Mouse (Mus musculus) lung, postnatal 25 days (tissue): Measurements from ENCODE around the gene Itpkb.

Experiments used
- DNase-seq: peaks from one replicate; pipeline ENCODE4 v3.0.0; 2022; ENCODE audit warnings: low spot score

The Itpkb gene

GRCm38 (mm10) chr1:180314641-180315040, 15.6 kb upstream of the Itpkb start:
- DNase-seq, result no peak

GRCm38 (mm10) chr1:180315127-180315526, 15.2 kb upstream of the Itpkb start:
- DNase-seq, result no peak

GRCm38 (mm10) chr1:180317450-180317849, 12.8 kb upstream of the Itpkb start:
- no peak for DNase-seq

DNA sequence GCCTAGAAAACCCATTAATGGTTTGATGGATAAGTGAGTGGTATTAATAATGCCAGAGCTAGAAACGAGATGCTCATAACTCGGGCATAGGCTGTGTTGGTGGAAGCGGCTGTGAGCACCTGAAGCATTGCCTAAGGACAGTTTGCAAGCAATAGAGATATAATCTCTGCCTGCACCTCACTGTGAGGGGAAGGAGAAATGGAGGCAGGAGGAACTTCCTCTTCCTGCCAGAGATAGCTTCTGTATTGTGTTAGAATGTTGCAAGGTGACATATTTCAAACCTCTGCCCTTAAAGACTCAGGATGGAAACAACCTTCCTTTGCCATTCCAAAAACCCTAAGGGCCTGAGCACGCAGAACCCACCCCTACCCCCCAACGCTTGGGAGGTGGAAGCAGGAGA, 11.9 kb upstream of the Itpkb start:
- no peak for DNase-seq

- no peak for DNase-seq
Observed at GRCm38 (mm10) chr1:180319895-180320294, 10.4 kb upstream of the Itpkb start.

- no peak for DNase-seq
Observed at GRCm38 (mm10) chr1:180322896-180323295, 7.4 kb upstream of the Itpkb start.

- no peak for DNase-seq
Observed at GRCm38 (mm10) chr1:180323491-180323890, 6.8 kb upstream of the Itpkb start.

- DNase-seq, result no peak
Observed at GRCm38 (mm10) chr1:180324271-180324670, 6.0 kb upstream of the Itpkb start.

DNA sequence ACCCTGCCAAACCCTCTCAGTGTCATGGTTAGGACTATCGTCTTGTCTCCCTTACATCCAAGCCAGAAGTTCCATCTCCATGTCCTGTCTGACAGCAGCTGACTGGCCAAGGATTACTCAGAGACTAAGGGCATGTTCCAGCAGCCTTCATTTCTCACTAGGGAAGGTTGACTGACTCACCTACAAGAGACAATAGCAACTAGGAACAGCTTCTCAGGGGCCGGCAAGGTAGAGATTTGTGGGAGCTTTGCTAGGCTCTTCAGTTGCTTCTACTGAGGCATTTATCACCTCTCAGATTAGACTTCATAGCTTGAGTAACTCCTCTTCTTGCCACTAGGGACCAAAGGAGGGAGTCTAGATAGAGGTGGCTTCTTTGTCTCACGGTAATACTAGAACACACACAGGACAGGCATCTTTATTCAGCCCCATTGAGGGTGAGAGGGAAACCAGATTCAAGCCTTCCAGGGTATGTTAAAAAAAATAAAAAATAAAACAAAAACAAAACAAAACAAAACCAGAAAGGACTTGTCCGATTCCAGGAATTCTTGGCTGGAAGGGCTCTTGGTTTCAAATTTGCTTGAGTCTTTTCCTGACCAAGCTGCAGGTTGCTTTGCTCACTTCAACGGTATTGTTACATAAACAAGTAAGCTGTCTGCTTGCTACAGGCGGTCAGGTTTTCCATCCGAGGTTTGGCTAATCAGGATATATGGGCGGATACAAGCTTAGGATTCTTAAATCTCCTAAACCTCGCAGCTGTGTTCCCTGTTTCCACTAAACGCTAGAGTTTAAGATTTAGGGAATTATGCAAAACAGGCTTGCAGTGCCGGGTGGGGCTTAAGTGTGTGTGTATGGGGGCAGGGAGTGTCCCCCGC, 1.3 kb upstream of the Itpkb start:
- DNase-seq, result peak; percentile 57

DNA sequence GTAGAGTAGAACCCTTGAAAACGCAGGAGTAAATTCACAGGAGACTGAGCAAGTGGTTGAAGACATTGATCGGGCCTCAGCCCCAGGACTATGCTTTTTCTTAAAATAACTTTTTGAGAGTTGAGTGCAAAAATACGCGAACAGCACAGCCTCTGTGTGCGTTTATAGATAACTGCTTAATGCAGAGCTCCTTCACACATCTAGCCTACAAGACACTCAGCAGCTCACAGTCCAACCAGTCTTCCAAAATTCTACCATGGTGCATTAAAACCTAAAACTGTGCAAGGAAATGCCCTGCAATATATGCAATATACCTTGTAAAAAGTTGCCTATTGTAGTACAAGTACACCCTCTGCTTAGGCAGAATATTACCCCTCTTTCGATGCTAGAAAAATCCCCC, 579 bp upstream of the Itpkb start:
- no peak for DNase-seq

DNA sequence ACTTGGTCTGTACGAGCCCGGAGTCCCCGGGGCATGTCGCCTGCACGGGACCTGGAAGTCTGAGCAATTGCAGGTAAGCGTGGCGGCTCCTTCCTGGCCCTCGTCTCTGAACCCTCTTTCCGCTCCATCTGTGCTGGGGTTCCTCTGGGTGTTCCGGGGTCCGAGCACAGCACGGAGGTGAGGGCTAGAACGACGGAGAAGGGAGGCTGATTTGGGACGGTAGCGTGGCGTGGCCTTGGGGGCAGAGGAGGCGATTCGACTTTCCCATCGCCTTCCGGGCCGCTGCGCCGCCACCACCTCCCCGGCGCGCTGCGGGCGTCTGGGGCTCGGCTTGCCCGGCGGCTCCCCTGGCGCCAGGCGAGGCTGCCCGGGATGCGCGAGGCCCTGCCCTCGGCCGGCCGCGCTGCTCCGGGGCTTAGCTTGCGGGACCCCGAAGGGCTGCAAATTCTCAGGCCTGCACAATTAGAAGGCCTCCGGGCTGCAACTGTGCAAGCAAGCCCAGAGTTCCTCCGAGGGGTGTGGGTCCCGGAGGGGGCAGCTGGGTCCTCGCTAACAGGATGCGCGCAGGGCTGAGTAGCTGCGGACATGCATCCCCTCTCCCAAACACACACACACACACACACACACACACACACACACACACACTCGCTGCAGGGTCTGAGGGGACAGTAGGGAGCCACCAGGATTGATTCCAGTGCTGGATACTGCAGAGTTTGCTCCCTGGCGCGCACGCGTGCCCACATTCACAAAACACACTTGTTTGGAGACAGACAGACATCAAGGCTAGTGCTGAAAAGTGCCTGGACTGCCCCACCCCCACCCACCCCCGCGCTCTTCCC, 641 bp downstream of the Itpkb start:
- no peak for DNase-seq

- no peak for DNase-seq
Observed at GRCm38 (mm10) chr1:180331546-180332075, 1.3 kb downstream of the Itpkb start.

DNA sequence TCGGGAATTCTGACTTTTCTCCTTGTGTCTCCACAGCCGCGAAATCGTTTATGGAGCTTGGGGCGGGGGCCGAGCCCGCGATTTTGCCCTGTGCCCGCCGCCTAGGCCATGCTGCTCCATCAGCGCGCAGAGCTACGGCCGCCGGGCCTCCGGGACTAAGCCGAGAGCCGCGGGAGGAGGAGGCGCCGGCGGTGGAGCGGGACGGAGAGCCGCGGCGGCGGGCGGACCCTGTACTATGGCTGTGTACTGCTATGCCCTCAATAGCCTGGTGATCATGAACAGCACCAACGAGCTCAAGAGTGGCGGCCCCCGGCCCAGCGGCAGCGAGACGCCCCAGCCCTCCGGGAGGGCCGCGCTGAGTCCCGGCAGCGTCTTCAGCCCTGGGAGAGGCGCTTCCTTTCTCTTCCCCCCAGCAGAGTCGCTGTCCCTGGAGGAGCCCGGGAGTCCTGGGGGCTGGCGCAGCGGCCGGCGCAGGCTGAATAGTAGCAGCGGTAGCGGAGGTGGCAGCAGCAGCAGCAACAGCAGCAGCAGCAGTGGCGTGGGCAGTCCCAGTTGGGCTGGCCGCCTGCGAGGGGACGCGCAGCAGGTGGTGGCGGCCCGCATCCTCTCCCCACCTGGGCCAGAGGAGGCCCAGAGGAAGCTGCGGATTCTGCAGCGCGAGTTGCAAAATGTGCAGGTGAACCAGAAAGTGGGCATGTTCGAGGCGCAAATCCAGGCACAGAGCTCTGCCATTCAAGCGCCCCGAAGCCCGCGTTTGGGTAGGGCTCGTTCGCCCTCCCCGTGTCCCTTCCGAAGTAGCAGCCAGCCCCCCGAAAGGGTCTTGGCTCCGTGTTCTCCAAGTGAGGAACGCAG, 2.0 kb downstream of the Itpkb start:
- DNase-seq, result no peak

DNA sequence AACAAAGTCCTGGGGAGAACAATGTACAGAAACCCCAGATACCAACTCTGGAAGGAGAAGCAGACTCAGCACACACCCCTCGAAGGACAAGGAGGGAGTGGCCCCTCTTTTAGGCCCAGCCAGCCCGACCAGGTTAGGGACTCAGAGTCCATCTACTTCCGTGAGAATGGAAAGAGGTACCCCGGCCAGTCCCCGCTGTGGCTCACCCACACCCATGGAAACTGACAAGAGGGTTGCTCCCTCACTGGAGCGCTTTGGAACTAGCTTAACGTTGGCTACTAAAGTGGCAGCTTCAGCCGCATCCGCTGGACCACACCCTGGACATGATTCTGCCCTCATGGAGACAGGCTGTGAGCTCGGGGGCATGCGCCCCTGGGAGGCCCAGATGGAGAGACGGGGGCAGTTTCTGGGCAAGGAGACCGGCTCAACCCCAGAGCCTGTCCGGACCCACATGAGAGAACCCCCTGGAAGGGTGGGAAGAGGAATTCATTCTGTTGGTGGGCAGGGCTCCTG, 2.7 kb downstream of the Itpkb start:
- no peak for DNase-seq

- DNase-seq, result no peak
Observed at GRCm38 (mm10) chr1:180333588-180333987, 3.3 kb downstream of the Itpkb start.

DNA sequence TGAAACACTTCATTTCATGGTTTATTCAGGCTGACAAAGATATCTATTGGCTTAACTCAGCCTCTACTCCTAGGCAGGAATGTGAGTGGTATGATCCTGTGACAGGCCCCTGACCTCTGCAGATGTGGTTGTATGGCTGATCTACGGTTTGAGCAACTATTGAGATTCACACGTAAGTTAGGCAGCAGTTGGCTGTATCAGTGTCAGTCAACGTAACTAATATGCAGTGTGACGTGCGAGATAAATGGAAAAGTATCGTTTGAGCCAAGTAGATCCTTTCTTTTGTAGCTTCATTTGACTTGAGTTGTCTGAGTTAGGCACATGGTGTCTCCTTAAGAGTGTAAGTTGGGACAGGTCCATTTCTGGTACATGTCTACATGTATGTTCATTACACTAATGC, 4.3 kb downstream of the Itpkb start:
- no peak for DNase-seq

- DNase-seq, result no peak
Observed at GRCm38 (mm10) chr1:180335513-180336375, 5.5 kb downstream of the Itpkb start.

DNA sequence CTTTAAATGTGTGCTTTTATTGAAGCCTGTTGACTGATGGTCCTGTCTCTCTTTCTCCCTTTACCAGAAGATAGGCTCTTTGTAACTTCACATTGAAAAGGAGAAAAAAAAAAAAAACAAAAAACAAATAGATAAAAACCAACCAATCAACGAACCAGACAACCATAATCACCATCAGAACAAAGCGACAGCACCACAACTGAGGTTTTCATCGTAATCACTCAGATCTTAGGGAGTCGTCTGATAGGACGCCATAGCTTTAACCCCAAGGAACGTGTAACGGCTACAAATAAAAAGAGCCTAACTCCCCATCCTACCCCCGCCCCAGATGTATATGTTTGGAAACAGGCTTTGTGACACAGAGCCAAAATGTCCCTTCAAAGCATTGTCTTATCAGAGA, 8.1 kb downstream of the Itpkb start:
- DNase-seq, result no peak

GRCm38 (mm10) chr1:180339143-180339542, 8.9 kb downstream of the Itpkb start:
- no peak for DNase-seq

DNA sequence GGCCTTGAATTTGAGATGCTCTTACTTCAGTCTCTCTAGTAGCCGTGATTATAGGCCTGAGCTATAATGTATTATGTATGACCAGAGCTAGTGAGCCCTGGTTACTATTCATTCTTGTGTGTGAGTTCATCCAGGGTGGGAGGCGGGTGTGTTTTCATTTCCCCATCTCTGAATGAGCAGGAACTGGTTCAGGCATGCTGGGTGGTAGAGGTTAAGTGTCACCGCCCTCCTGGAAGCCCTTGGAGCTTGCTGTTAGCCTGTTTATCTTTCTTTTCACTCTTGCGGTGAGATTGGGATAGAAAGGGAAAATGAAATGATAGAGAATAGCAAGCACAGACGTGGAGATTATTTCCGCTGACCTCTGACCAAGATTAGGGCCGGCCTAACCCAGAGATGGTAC, 12.7 kb downstream of the Itpkb start:
- no peak for DNase-seq
